Mouse (Mus musculus) liver, embryonic 12.5 days (tissue): Measurements from ENCODE around the gene Lsm7. TPM values are rescaled to one million over a fixed set of nuclear protein-coding genes. Genes with fewer than 3 reads are reported as not detected.

Source experiments
- ATAC-seq: fragments of 200-750 bp; cut with Nextera tagmentation; 2 replicates; pipeline ENCODE4 v1.8.0; 2017; ENCODE audit warnings: moderate number of reproducible peaks, mild to moderate bottlenecking, moderate library complexity
- H3K27ac ChIP-seq: fragments of 300-500 bp; sonication (generic); 2 replicates; pipeline ENCODE4 v1.5.1; 2016; ENCODE audit warnings: mild to moderate bottlenecking
- H3K27me3 ChIP-seq: fragments of 300-500 bp; sonication (generic); replicated peaks from 2 replicates; pipeline ENCODE4 v1.6.1; 2016; ENCODE audit warnings: mild to moderate bottlenecking, moderate library complexity
- H3K36me3 ChIP-seq: fragments of 300-500 bp; sonication (generic); 2 replicates; pipeline ENCODE4 v1.6.1; 2016; ENCODE audit warnings: mild to moderate bottlenecking, moderate library complexity
- H3K4me1 ChIP-seq: fragments of 300-500 bp; sonication (generic); 2 replicates; pipeline ENCODE4 v1.6.1; 2016
- H3K4me2 ChIP-seq: fragments of 300-500 bp; sonication (generic); 2 replicates; pipeline ENCODE4 v1.6.1; 2016; ENCODE audit warnings: mild to moderate bottlenecking, moderate library complexity
- H3K4me3 ChIP-seq: fragments of 300-500 bp; sonication (generic); 2 replicates; pipeline ENCODE4 v1.5.1; 2016; ENCODE audit warnings: mild to moderate bottlenecking, moderate library complexity
- H3K9ac ChIP-seq: fragments of 300-500 bp; sonication (generic); 2 replicates; pipeline ENCODE4 v1.6.1; 2016; ENCODE audit warnings: mild to moderate bottlenecking, moderate library complexity
- H3K9me3 ChIP-seq: fragments of 300-500 bp; sonication (generic); replicated peaks from 2 replicates; pipeline ENCODE4 v1.6.1; 2016; ENCODE audit warnings: mild to moderate bottlenecking, moderate library complexity
- WGBS: fragments of 180-500 bp; shearing (Covaris S2); methylation state at CpG from one replicate; pipeline ENCODE4 v1.1.7; 2016; ENCODE audit not compliant: insufficient replicate concordance; 5-methylcytosine and 5-hydroxymethylcytosine counted together
- polyA plus RNA-seq: library from polyadenylated mRNA; unstranded; fragments of >200 nt; fragmentation: Nextera tagmentation; extraction: Ambion mirVana; gene quantifications from 2 replicates; pipeline ENCODE4 v1.2.1, GENCODE M21; 2016

The Lsm7 gene
- polyA plus RNA-seq, result 235 and 245 TPM in 2 replicates

- H3K9ac ChIP-seq, result peak within 1 kb of the TSS; percentile 97
- peak within 1 kb of the TSS; percentile 99 for H3K27ac ChIP-seq
- H3K4me1 ChIP-seq, result peaks cover 80% of the 10 kb centered on the region
- ATAC-seq, result peak; percentile 25
- no peaks in the 10 kb centered on the region for H3K9me3 ChIP-seq
- WGBS, result under 1% methylated on average over 81 of the region's 81 CpGs
- H3K27me3 ChIP-seq, result no peaks in the 10 kb centered on the region
- peaks cover 46% of the 10 kb centered on the region for H3K36me3 ChIP-seq
- peak within 1 kb of the TSS; percentile 91 for H3K4me3 ChIP-seq
- H3K4me2 ChIP-seq, result peak within 1 kb of the TSS; percentile 93
Measured at GRCm38 (mm10) chr10:80854913-80855748, at the start of gene Lsm7, which contains the start of gene Sppl2b. Lsm7 (minus strand) TSS chr10:80855209. Sppl2b (plus strand) TSS chr10:80855275.

DNA sequence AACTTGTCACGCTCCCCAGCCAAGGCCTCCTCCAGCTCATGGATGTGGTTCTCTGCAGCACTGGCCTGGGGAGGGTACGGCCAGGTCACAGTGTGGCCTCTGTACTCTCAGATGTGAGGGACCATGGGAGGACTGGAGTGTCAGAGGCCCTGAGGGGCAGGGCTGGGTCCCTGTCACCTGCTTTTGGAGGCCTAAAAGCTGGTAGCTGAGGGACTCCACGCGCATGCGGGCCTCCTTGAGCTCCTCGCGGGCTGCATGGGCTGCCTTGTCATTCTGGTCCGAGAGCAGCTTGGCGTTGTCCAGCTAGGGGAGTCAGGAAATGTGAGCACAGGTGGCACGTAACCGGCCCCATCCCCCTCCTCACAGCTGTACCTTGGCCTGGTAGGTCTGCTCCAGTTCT is 49.7 kb upstream of the Lsm7 start:
- H3K4me3 ChIP-seq, result no peak overlapping the region
- WGBS, result 90% methylated on average over 11 of the region's 11 CpGs
- H3K9me3 ChIP-seq, result no peaks in the 10 kb centered on the region
- H3K36me3 ChIP-seq, result peaks cover 76% of the 10 kb centered on the region
- no peaks in the 10 kb centered on the region for H3K27me3 ChIP-seq
- no peak for ATAC-seq
- H3K27ac ChIP-seq, result no peak overlapping the region
- peaks cover 11% of the 10 kb centered on the region for H3K4me1 ChIP-seq
- no peak overlapping the region for H3K4me2 ChIP-seq
- H3K9ac ChIP-seq, result no peak overlapping the region

GRCm38 (mm10) chr10:80904004-80904693 is 49.1 kb upstream of the Lsm7 start:
- Histone ChIP-seq H3K4me2 (no peak overlapping the region), H3K27me3 (no peaks in the 10 kb centered on the region), H3K9me3 (no peaks in the 10 kb centered on the region), H3K36me3 (peaks cover 75% of the 10 kb centered on the region), H3K27ac (no peak overlapping the region), H3K4me3 (no peak overlapping the region), H3K4me1 (peaks cover 16% of the 10 kb centered on the region), H3K9ac (no peak overlapping the region)
- WGBS, result 81% methylated on average over 28 of the region's 28 CpGs
- ATAC-seq, result no peak

DNA sequence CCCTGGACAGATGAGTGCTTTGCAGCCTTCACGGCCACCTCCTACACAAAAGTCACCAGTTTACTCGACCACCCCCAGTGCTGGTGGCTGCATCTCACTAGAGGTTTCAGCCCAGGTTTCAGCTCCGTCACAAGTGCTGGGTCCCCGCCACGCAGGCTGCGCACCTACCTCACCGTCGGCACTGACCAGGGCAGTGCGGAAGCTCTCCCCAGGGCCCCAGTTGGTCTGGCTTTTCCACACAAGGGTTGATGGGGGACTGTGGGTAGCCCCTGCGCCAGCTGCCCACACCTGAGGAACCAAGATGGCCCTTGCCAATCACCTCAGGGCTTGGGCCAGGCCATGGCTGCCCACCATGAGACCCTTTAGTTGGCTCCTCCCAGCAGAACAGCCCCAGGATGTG is 48.3 kb upstream of the Lsm7 start:
- H3K27me3 ChIP-seq, result no peaks in the 10 kb centered on the region
- ATAC-seq, result no peak
- peaks cover 25% of the 10 kb centered on the region for H3K4me1 ChIP-seq
- 82% methylated on average over 10 of the region's 10 CpGs for WGBS
- no peak overlapping the region for H3K4me3 ChIP-seq
- peaks cover 75% of the 10 kb centered on the region for H3K36me3 ChIP-seq
- H3K4me2 ChIP-seq, result no peak overlapping the region
- no peak overlapping the region for H3K9ac ChIP-seq
- H3K9me3 ChIP-seq, result no peaks in the 10 kb centered on the region
- H3K27ac ChIP-seq, result no peak overlapping the region

DNA sequence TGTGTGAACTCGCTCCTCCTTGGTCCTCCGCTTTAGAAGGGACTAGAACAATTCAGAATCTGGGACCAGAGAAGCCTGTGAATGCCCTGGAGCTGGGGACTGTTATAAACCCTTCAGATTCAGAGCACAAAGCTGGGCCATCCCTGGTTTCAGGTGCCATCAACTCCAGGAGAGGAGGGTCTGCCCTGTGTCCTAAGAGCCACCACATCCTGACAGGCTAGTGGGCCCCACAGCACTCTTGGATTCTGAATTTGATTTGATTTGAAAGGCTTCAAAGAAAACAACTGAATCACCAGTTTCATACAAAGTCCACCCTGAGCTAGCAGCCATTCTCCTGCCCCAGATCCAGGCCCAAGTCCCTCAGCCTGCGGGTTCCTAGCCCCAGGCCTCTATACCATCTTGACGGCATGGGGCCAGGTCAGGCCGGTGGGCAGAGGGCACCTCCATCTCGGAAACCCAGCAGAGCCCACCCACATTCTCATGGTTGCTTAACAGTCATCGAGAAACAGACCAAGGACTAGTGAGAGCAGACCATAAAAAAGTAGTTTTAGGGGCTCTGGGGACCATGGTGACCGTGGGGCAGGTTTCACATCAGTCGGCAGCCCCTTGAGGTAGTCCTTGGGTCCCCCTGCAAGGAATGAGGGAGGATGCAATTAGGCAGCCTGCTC is 47.4 kb upstream of the Lsm7 start:
- Histone ChIP-seq H3K27ac (no peak overlapping the region), H3K4me3 (no peak overlapping the region), H3K9ac (no peak overlapping the region), H3K4me2 (no peak overlapping the region), H3K36me3 (peaks cover 74% of the 10 kb centered on the region), H3K27me3 (no peaks in the 10 kb centered on the region), H3K9me3 (no peaks in the 10 kb centered on the region), H3K4me1 (peaks cover 33% of the 10 kb centered on the region)
- 84% methylated on average over 9 of the region's 9 CpGs for WGBS
- no peak for ATAC-seq

GRCm38 (mm10) chr10:80901409-80902272 is 46.6 kb upstream of the Lsm7 start:
- Histone ChIP-seq H3K27me3 (no peaks in the 10 kb centered on the region), H3K27ac (peak overlapping the region; percentile 90), H3K4me3 (peak overlapping the region; percentile 92), H3K4me1 (peaks cover 33% of the 10 kb centered on the region), H3K36me3 (peaks cover 69% of the 10 kb centered on the region), H3K4me2 (peak overlapping the region; percentile 96), H3K9me3 (no peaks in the 10 kb centered on the region), H3K9ac (peak overlapping the region; percentile 33; the same call in 1 of the 2 replicates)
- no peak for ATAC-seq
- WGBS, result 87% methylated on average over 19 of the region's 19 CpGs

DNA sequence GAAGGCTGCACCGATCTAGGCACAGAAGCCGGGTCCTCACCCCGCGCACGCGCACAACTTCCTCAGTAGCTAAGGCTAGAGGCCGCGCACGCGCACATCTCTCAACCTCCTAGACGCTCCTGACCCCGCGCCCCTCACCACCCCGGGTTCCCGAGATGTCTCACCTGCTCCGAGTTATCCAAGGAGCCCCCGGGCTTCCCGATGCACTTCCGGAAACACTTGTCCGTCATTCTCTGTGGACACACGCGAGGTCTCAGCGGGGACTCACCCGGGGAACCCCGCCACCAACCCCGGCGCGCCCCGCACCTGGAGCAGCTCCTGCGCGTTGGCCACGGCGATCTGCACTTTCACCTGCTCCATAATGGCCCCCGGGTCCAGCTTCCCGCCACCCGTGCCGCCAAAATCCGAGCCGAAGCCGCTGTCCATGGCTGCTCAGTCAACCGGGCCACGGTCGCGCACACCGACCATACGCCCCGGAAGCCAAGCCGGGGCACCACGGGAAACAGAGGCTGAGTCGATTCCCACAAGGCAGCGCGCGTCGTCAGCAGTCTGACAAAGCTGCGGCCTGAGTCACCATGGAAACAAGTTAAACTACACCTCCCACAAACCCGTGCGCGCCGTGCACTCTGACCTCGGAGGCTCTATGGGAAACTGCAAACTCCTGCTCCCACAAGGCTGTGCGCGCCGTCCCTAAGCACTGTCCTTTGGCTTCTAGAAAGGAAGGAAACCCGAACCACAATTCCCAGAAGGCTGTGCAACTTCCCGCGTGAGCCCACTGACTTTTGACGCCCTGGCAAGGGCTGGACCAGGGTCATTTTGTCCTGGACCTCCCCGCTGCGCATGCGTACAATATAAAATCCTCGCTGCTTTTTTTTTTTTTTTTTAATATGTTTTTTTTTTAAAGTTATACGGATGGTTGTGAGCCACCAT is 45.6 kb upstream of the Lsm7 start, which contains the start of gene Timm13:
Timm13 (minus strand) TSS at position 652 of the 930 bp plus-strand sequence.
- H3K4me2 ChIP-seq, result peak within 1 kb of the TSS; percentile 96
- H3K4me3 ChIP-seq, result peak within 1 kb of the TSS; percentile 92
- peaks cover 35% of the 10 kb centered on the region for H3K4me1 ChIP-seq
- peak within 1 kb of the TSS; percentile 90 for H3K27ac ChIP-seq
- peak within 1 kb of the TSS; percentile 91 for H3K9ac ChIP-seq
- no peaks in the 10 kb centered on the region for H3K9me3 ChIP-seq
- no peaks in the 10 kb centered on the region for H3K27me3 ChIP-seq
- WGBS, result under 1% methylated on average over 72 of the region's 72 CpGs
- H3K36me3 ChIP-seq, result peaks cover 59% of the 10 kb centered on the region
- peak; percentile 93 for ATAC-seq

DNA sequence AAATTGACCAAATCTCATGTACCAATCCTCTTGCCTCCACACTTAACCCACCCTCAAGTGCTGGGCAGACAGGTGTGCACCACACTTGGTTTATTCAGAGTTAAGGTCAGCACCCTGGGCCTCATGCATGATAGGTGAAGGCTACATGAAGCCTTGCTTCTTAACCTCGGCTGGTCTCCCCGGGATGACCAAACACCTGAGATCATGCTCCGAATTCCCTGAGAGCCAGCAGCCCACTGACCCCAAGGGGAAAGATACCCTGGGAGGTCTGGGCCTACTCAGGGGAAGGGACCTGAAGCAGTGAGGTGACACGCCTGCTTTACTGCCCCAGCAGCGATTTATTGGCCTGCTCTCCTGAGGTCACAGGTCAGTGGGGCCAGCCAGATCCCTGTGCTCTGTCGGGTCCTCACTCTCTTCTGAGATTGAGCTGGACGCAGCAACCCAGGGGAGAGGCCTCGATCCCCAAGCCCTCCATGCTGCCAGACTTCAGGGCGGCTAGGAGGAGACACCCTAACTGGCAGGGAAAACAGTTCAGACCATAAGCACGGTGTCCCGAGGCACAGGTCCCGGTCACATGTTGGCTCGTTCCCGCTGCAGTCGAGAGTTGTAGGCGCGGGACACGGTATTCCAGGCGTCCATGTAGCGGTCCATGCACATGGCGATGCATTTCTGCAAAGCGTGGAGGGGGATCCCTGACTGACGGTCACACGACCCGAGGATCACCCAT is 44.7 kb upstream of the Lsm7 start:
- Histone ChIP-seq H3K9me3 (no peaks in the 10 kb centered on the region), H3K36me3 (peaks cover 50% of the 10 kb centered on the region), H3K9ac (peak overlapping the region; percentile 91), H3K4me2 (peak overlapping the region; percentile 96), H3K4me1 (peaks cover 39% of the 10 kb centered on the region), H3K4me3 (peak overlapping the region; percentile 92), H3K27ac (peak overlapping the region; percentile 90), H3K27me3 (no peaks in the 10 kb centered on the region)
- no peak for ATAC-seq
- WGBS, result 13% methylated on average over 25 of the region's 25 CpGs

DNA sequence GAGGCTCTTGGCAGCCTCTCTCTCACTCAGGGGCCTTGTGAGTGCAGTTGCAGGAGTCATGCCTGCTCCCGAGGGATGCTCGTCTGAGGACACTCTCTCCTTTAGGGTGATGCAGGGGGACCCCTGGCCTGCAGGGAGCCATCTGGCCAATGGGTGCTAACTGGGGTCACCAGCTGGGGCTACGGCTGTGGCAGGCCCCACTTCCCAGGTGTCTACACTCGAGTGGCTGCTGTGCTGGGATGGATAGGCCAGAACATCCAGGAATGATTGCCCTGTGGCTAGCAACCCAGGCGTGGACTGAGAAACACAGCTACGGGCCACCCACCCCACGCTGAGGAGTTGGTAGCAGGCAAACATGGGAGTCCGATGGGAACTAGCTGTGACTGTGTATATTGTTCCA is 44.1 kb upstream of the Lsm7 start:
- peak overlapping the region; percentile 91; the same call in 1 of the 2 replicates for H3K9ac ChIP-seq
- 78% methylated on average over 8 of the region's 8 CpGs for WGBS
- peaks cover 39% of the 10 kb centered on the region for H3K4me1 ChIP-seq
- no peak for ATAC-seq
- no peaks in the 10 kb centered on the region for H3K9me3 ChIP-seq
- H3K4me3 ChIP-seq, result peak overlapping the region; percentile 92; the same call in 1 of the 2 replicates
- H3K4me2 ChIP-seq, result peak overlapping the region; percentile 96
- H3K27ac ChIP-seq, result 0 out of 2 replicates have a peak overlapping the region, but pooled peaks have one; percentile 8
- H3K27me3 ChIP-seq, result no peaks in the 10 kb centered on the region
- H3K36me3 ChIP-seq, result peaks cover 43% of the 10 kb centered on the region
